Mouse (Mus musculus) megakaryocyte-erythroid progenitor cell, adult 5-6 weeks (primary cell): ENCODE measurements around the gene Gm9903. TPM values are rescaled to one million over a fixed set of nuclear protein-coding genes. Genes with fewer than 3 reads are reported as not detected.
A peak's percentile ranks its signal among the peaks of the same experiment; 100 is the strongest.

Experiments used
- ATAC-seq: replicated peaks from 2 replicates; pipeline ENCODE4 v1.8.0; 2016; ENCODE audit warnings: mild to moderate bottlenecking, inconsistent platforms; ENCODE audit not compliant: severe bottlenecking, poor library complexity, low FRiP score, low TSS enrichment
- total RNA-seq, 2 experiments: library from RNA; stranded (forward) in 1 of 2; stranded (reverse) in 1 of 2; fragments of 200-1000, 215-1000 nt in 1 of 2; fragments of >200 nt in 1 of 2; fragmentation: Nextera tagmentation in 1 of 2; gene quantifications; 2 replicates each; pipeline ENCODE4 v1.2.3; 2014 to 2017

Gene Gm9903
- total RNA-seq, 2 experiments from 2014 or later: not detected

DNA sequence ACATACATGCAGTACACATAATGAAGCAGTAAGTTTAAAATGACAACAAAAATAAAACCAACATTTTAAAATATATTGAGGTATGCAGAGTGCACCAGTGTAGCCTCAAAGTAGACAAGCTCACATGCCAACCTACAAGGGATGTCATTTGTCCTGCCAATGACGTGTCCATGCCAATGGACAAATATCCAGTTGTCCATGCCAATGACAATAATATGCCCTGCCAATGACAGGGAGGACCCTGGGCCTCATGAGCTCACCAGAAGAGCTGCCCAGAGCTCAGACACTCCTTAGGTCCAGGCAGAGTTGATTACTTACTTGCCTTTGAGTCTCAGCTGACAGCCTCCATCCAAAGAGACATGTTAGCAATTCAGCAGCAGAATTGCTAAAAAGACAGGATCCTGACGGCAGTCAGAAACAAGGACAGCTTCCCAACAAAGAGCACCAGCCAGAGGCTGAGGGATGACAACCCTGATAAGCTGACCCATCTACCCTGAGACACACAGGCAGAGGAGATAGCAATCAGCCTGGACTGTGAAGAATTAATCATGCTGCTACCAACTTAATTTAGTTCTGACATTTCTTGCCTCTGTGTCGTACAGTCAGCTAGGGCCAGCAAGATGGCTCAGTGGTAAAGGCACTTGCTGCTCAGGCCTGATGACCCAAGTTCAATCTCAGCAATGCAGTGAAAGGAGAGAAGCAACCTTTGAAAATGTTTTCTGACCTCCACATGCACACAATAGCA lies 8.1 kb downstream of the Gm9903 start:
- ATAC-seq: no peak

DNA sequence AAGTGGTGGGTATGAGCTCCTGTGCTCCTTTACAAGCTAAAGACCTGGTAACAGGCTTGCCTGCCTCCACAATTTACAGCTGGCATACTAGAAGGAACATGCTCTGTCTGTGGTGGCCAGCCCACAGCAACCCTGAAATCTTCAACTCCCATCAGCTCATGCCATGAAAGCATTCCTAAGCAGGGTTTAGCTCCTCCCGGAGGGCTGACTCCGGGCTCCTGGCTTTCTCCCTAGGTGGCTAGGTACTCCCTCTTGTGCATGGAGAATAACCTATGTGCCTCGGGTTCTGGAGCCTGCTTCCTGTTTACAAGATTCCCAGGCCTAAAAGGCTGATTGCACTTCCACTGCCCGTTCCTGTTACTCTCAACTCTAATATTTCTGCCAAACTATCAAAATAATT lies 9.1 kb downstream of the Gm9903 start:
- no peak for ATAC-seq

DNA sequence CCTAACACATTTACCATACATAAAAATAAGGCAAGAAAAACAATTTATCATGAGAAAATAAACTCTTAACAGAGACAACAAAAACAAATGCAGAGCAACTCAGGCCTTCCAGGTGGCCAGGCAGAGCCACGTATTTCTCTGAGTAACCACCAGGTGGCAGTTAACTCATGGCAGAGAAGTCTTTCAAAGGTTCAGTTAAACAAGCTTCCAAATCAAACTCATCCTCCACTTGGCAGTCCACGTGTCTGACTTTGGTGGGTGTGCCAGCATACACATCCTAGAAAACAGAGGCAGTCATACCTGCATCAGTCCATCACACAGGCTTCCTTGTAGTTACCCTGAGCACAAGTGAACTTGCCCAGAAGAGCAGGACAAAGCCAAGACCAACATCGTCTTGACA lies 10.9 kb downstream of the Gm9903 start:
- peak; percentile 69 for ATAC-seq

DNA sequence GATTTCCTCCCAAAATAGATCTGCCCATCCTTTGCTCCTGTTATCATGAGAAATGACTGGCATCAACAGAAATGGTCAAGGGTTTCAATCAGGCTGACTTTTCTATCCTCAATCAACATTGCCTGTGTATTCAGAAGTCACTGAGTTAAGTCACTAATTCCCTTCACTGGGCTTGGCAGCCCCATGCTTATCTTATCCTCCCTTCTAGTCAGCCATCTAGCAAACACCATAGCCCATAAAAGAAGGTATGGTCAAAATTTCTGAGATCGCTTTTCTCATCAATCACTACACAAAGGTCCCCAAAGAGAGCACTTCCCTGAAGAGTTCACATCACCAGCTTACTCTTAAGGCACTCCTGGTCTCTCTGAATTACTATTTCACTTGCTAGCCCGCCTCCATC lies 21.3 kb downstream of the Gm9903 start:
- no peak for ATAC-seq

DNA sequence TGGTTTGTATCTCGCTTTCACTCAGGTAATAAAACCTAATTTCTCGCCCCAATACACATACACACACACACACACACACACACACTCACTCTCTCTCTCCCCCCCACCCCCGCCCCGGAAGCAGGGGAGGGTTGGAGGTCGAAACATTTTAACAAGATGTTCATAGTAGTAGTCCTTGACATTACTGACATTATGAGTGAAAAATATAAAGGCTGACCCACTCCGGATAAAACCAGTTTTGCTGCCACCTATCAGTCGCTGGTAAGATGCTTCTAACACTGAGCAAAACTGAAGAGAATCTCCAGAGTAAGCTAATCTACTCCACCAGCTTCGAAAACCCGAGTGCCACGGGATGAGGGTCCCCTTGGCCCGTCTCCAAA lies 21.8 kb downstream of the Gm9903 start:
- ATAC-seq: no peak

DNA sequence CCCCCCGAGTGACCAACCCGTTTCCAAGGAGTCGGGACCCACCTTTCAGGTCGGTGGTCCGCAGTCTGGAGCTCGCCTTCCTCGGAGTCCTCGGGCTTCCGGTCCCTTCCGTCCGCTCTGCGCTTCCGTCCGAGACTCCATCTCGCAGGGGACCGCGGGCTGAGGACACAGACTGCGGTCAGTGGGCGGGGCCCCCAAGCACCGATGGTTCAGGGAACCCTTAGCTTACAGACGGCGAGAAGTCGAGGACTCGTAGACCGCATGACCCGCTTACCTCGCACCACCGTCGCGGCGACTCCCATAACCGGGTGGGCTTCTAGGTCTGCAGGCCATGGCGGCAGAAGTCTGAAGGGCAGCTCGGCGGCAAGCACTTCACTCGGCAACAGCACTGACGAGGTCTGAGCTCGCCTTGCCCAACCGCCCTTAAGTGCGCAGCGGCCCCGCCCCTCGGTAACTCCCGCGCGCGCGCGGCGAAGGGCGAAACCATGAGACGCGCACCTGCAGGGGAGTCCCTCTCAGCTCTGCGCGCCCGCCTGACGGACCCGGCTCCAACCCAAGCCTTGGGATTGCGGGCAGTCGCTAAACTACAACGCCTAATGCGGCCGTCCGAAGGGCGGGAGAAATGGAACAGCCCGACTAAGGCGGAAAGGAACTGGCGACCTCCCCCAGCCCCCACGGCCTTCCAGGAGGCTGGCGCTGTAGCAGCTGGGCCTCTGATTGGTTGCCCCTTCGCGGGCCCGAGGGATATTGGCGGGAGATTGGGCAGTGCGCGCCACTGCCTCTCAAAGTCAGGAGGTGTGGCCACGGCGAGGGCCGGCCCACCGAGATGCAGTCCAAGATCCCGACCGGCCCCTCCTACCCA lies 22.4 kb downstream of the Gm9903 start, which contains the start of gene Slbp:
TSS of gene Slbp (minus strand) at position 654 of the 862 bp plus-strand sequence.
- ATAC-seq: peak; percentile 89

DNA sequence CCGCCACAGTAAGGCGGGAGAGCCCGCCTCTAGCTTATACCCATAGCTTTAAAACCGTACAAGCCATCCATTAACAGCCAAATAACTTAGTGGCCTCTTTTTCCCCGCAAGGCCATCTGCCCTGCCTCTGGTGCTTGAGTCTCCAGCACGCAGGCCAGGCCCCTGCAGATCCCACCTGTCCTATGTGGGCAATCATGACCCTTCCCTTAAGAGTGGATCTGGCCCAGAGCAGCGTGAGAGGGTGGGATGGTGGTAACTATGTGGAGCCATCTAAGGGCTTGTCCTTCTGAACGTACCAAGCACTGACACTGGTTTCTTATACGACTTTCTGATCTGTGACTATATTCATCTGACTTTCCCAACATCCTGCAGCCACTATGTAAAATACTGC lies 23.1 kb downstream of the Gm9903 start:
- no peak for ATAC-seq

DNA sequence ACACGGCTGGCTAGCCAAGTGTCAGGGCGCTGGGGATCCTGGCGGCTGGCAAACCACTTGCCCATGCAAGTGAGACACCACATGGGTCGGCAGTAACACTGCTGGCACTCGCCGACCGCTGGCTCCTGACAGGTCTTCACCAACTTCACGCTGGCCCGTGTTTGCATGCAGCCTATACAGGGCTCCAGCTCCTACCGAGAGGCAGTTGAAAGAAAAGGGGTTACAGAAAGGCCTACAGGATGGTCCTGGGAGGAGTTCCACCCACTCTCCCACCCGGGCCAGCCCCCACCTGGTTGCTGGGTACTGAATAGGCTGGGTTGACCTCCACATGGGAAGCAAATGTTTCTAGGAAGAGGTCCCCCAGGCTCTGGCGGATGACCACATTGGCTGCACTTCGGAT lies 24.7 kb downstream of the Gm9903 start:
- no peak for ATAC-seq

DNA sequence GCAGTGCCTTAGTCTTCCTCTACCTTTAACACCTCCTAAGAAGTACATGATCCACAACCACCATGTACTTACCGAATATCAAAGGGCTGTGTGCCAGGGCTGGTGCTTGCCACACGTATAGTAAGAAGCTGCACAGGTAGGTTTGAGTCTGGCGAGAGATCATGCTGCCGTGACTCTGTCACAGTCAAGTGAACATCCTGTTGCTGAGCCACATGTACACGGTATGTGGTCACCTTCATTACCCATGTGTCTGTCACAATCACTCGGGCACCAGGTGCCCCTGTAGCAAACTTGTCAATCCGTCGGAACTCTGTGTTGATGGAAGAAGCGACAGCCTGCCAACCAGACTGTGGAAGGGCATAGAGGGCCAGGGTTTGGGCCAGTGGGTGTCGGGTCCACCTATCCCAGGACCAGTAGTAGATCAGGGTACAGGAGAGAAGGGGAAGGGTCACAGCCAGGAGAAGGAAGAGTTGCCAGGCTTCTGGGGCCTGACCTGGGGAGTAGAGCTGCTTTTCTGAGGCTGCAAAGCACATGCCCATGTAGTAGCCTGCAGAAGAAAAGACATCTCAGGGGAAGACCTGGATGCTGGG lies 25.6 kb downstream of the Gm9903 start:
- no peak for ATAC-seq

DNA sequence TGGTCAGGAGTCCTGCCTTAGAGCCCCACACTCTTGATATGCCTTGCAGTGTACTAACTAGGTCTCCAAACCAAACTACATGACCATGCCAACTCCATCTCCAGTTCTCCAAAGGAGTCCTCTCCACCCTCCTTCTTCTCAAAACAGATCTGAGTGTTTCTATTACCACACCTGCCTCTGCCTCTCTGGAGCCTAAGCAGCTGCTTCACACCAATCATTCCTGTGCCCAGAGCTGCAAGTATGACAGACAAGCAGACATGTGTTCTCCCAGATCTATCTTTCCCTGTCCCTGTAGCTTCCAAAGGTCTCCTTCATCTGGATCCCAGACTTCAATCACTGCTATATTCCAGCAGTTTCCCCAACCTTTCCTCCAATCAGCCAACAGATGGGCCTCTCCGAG lies 27.0 kb downstream of the Gm9903 start:
- no peak for ATAC-seq

DNA sequence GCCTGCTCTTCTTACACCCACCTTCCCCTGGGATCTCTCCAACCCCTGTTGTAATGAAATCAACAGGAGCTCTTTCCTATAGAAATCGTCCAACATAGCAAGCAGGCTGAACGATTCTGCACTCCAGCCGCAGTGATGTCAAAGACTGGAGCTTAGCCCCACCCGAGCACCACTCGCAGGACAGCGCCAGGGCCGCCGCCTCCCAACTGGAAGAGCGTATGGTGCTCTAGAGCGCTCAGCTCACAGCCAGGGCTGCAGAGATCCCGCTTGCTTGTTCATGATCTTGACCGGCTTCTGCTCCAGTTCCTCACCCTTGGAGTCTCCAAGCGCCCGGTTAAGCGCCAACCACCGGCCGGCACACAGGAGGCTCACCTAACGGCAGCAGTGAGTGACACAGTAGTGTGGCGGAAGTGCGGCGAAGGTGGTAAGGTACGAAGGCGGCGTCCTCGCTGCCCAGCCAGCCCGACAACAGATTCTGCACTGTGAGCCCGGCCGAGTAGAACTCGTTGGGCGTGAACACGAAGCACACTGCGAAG lies 27.6 kb downstream of the Gm9903 start:
- peak; percentile 59 for ATAC-seq

DNA sequence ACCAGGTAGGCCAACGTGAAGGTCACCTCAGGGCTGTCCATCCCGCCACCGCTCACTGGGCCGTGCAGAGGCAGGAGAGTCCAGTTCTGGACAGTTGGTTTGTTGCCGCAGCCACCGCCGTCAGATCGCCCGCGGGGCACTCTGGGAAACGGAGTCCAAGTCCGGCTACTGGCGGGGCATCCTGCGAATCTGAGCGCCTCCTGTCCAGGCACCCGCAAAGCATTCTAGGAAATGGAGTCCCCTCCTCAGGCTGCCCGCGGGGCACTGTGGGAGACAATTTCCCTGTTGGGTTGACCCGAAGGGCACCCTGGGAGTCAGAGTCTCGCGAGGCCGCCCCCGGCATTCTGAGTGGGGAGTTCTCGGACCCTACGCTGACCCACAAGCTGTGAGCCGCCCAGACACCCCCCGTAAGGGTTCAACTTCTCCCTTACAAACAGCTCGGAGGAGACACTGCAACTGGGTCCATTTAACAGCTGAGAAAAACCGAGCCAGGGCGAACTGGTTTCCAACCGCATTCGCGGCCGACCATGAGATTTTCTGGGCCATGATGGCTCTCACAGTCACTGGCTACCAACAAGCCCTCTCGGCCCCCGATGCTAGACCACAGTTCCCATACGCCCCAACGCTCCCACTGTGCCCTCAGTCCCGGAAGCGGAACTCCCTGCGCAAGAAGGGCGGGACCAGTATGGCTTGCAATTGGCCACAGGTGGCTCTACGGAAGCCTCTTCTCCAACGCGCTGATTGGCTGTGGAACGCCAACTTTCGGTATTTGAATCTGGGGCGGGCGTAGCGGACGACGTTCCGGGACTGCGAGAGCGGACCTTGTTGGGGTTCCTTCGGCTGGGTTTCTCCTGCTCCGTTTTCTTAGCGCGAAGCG lies 28.3 kb downstream of the Gm9903 start, which contains the start of the genes Tacc3 and Tmem129:
TSS of gene Tacc3 (plus strand) at position 342 of the 877 bp plus-strand sequence.
TSS of gene Tmem129 (minus strand) at position 630 of the 877 bp plus-strand sequence.
- ATAC-seq: peak; percentile 88

DNA sequence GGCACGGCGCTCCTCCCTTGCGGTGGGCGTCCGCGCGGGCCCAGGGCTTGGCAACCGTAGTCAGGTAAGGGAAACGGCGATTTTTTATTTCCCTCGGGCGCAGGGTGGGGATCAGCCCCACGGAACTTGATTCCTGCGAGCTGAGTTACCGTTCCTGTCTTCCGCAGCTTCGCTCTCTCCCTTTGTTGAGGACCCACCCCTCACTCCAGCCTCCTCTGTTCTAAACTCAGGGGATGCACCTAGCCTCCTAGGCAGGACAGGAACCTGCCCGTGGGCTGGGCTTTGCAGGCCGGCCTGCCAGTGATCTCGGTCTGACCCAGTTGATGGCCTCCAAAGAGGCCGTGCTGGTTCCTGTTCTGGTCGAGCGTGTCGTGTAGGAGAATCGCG lies 28.9 kb downstream of the Gm9903 start:
- no peak; the same call in none of the 2 replicates for ATAC-seq

DNA sequence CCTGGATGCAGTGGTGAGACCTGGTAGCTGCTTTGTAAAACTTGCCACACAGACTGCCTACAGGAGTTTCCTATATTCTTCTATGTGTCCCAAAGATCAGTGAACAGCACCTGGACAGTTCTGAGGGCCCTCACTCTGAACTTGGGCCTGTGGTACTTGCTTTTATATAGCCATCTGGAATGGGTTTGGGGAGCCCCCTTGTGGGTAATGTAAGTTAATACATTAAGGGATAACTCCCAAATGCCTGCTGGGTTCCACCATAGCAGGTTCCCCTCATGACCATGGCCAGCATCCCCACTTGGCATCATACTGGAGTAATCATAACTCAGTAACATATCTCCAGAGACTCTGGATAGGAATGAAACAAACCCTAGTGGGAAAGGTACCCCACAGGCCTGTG lies 38.5 kb downstream of the Gm9903 start:
- ATAC-seq: peak; percentile 48; the same call in 1 of the 2 replicates

DNA sequence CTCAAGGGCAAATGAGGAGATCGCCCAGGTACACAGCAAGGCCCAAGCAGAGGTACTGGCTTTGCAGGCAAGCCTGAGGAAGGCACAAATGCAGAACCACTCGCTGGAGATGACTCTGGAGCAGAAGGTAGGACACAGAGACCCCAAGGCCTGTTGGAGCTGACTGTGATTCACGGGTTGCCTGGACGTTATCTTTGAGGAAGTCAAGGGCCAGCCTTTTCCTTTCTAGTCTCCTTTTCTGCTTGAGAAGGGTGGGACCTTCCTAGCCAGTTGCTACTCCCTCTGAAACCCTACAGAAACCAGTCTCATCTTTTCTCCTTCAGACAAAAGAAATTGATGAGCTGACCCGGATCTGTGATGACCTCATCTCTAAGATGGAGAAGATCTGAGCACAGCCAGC lies 41.9 kb downstream of the Gm9903 start:
- ATAC-seq: no peak

DNA sequence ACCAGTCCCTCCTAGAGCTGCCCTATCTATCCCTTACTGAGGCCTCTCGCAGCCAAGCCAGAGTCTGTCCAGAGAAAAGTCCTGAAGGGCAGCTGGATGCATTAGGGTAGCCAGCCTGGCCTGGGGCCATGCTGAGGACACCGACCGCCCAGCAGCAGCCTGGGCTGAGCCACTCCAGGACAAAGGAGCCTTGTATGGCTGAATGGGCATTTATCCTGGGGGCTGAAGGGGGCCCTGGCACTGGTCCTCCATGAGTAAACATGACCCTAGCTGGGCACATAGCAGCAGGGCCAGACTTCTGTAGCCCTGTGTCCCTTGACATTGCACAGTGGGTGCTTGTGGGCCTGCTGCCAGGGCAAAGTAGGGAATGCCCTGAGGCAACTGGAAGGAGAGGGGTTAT lies 44.7 kb downstream of the Gm9903 start:
- ATAC-seq: peak; percentile 47

DNA sequence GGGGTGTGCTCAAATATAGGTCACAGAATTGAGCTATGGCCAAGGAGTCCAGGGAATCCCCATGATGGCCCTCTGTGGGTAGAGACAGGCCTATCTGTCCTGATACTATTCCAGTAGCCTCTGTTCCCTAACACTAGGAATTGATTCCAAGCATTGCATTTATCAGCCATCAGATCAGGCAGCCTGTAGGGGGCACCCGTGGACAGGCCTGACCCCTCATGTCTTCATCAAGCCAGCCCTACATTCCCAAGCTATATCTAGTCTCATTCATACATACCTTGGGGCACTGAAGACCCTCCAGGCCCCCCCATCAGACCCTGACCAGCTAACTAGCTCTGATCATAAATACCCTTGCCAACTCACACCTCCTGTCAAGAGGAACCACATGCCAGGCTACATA lies 46.2 kb downstream of the Gm9903 start:
- ATAC-seq: peak; percentile 56; the same call in 1 of the 2 replicates

DNA sequence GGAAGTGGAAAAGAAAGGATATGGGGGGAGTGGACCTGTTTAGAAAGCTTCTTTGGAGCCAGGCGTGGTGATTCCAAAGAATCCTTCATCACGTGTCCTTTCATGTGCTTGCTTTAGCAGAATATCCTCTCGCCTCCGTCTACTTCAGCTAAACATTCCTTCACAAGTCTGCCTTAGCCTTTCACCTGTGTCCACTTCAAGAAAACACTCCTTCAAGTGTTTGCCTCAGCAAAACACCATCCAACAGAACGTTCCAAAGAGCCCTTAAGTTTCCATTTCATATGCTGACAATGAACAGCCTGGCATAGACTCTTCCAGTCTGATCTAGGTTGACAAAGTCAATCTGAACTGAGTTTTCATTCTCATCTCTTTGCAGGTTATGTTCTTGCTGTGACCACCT lies 48.5 kb downstream of the Gm9903 start:
- no peak for ATAC-seq

DNA sequence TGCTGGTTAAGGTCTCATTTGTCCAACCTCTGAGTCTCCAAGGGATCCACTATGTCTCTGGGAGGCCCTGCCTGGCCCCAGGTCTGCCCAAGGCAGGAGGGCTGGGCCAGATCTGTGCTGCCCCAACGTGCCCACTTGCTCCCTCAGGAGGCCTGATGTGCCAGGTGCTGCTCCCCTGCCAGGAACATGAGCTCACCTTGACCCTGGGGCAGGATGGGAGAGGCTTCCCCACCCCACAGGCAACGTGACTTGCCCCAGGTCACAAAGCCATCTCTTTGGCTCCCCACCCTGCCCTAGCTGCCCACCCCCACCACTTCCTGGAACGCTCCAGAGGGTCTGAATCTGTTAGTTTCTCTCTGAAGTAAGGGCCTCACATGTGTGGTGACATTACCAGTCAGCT lies 51.3 kb downstream of the Gm9903 start:
- ATAC-seq: no peak
